Mouse (Mus musculus) forebrain, embryonic 14.5 days (tissue): ENCODE data around the gene Atxn1. TPM values are rescaled to one million over a fixed set of nuclear protein-coding genes. Genes with fewer than 3 reads are reported as not detected.

Experiments
- ATAC-seq: fragments of 200-750 bp; cut with Nextera tagmentation; 2 replicates; pipeline ENCODE4 v1.8.0; 2017; ENCODE audit warnings: mild to moderate bottlenecking, moderate library complexity
- DNase-seq: peaks from one replicate; pipeline ENCODE4 v3.0.0-alpha.2; 2015; ENCODE audit warnings: low spot score
- H3K27ac ChIP-seq: fragments of 300-500 bp; sonication (generic); 2 replicates; pipeline ENCODE4 v1.5.1; 2014; ENCODE audit warnings: low read depth, mild to moderate bottlenecking, control low read depth, low read length, moderate library complexity
- H3K27me3 ChIP-seq: fragments of 300-500 bp; sonication (generic); replicated peaks from 2 replicates; pipeline ENCODE4 v1.6.1; 2014; ENCODE audit warnings: low read length, control low read depth, mixed read lengths; ENCODE audit not compliant: control insufficient read depth, insufficient read depth
- H3K36me3 ChIP-seq: fragments of 300-500 bp; sonication (generic); 2 replicates; pipeline ENCODE4 v1.6.1; 2014; ENCODE audit warnings: low read length, control low read depth; ENCODE audit not compliant: control insufficient read depth, insufficient read depth
- H3K4me1 ChIP-seq: fragments of 300-500 bp; sonication (generic); 2 replicates; pipeline ENCODE4 v1.6.1; 2014; ENCODE audit warnings: antibody characterized with exemption, low read length, control low read depth; ENCODE audit not compliant: control insufficient read depth, insufficient read depth
- H3K4me2 ChIP-seq: fragments of 300-500 bp; sonication (generic); 2 replicates; pipeline ENCODE4 v1.6.1; 2014; ENCODE audit warnings: mild to moderate bottlenecking, control low read depth, low read length
- H3K4me3 ChIP-seq: fragments of 300-500 bp; sonication (generic); 2 replicates; pipeline ENCODE4 v1.5.1; 2014; ENCODE audit warnings: low read depth, low read length, control low read depth
- H3K9ac ChIP-seq: fragments of 300-500 bp; sonication (generic); 2 replicates; pipeline ENCODE4 v1.6.1; 2014; ENCODE audit warnings: mild to moderate bottlenecking, low read length, control low read depth, moderate library complexity
- H3K9me3 ChIP-seq: fragments of 300-500 bp; sonication (generic); replicated peaks from 2 replicates; pipeline ENCODE4 v1.6.1; 2016; ENCODE audit warnings: low read length, control low read depth, mixed read lengths; ENCODE audit not compliant: control insufficient read depth
- WGBS: fragments of 180-500 bp; shearing (Covaris S2); extraction: QIAGEN DNeasy Blood & Tissue Kit; methylation state at CpG from one replicate; pipeline ENCODE4 v1.1.7; 2014; 5-methylcytosine and 5-hydroxymethylcytosine counted together
- polyA plus RNA-seq: library from polyadenylated mRNA; unstranded; fragments of >200 nt; fragmentation: Nextera tagmentation; extraction: Ambion mirVana; gene quantifications from 2 replicates; pipeline ENCODE4 v1.2.1, GENCODE M21; 2014

The Atxn1 gene
- 4.3 and 6.6 TPM in 2 replicates for polyA plus RNA-seq

GRCm38 (mm10) chr13:45964853-45965593, at the start of gene Atxn1:
TSS of gene Atxn1 (minus strand) at chr13:45965008.
- DNase-seq (peak; percentile 94), ATAC-seq (peak; percentile 72)
- peak within 1 kb of the TSS; percentile 81 for H3K4me3 ChIP-seq
- peak within 1 kb of the TSS; percentile 95 for H3K9ac ChIP-seq
- peak within 1 kb of the TSS; percentile 95 for H3K4me2 ChIP-seq
- no peaks in the 10 kb centered on the region for H3K9me3 ChIP-seq
- H3K27ac ChIP-seq, result peak within 1 kb of the TSS; percentile 98
- WGBS, result under 1% methylated on average over 43 of the region's 53 CpGs
- H3K27me3 ChIP-seq, result no peaks in the 10 kb centered on the region
- H3K36me3 ChIP-seq, result no peaks in the 10 kb centered on the region
- H3K4me1 ChIP-seq, result peaks cover 30% of the 10 kb centered on the region

- Histone ChIP-seq H3K4me1 (peaks cover 19% of the 10 kb centered on the region), H3K4me3 (no peak overlapping the region), H3K36me3 (no peaks in the 10 kb centered on the region), H3K9me3 (no peaks in the 10 kb centered on the region), H3K4me2 (no peak overlapping the region), H3K27me3 (no peaks in the 10 kb centered on the region), H3K9ac (no peak overlapping the region), H3K27ac (no peak overlapping the region)
- ATAC-seq (no peak), DNase-seq (no peak)
- WGBS, result 31% methylated on average over 9 of the region's 9 CpGs
Measured at GRCm38 (mm10) chr13:46011232-46011631, 46.4 kb upstream of the Atxn1 start.

GRCm38 (mm10) chr13:46010075-46010474, 45.3 kb upstream of the Atxn1 start:
- no peak for ATAC-seq
- no peak overlapping the region for H3K9ac ChIP-seq
- 78% methylated on average over 12 of the region's 12 CpGs for WGBS

GRCm38 (mm10) chr13:46008831-46009666, 44.2 kb upstream of the Atxn1 start:
- Histone ChIP-seq H3K36me3 (no peaks in the 10 kb centered on the region), H3K4me1 (peaks cover 27% of the 10 kb centered on the region), H3K9me3 (no peaks in the 10 kb centered on the region), H3K4me2 (peak overlapping the region; percentile 52), H3K4me3 (peak overlapping the region; percentile 11; the same call in 1 of the 2 replicates), H3K27ac (peak overlapping the region; percentile 74), H3K27me3 (no peaks in the 10 kb centered on the region), H3K9ac (peak overlapping the region; percentile 49)
- WGBS, result 3% methylated on average over 30 of the region's 30 CpGs
- peak; percentile 26 for ATAC-seq
- peak; percentile 62 for DNase-seq

More at GRCm38 (mm10) chr13:46010075-46010474, 45.3 kb upstream of the Atxn1 start:
- Histone ChIP-seq H3K4me1 (peaks cover 27% of the 10 kb centered on the region), H3K4me3 (no peak overlapping the region), H3K27ac (no peak overlapping the region), H3K36me3 (no peaks in the 10 kb centered on the region), H3K4me2 (no peak overlapping the region), H3K9me3 (no peaks in the 10 kb centered on the region), H3K27me3 (no peaks in the 10 kb centered on the region)
- no peak for DNase-seq

GRCm38 (mm10) chr13:46006211-46007102, 41.6 kb upstream of the Atxn1 start:
- Histone ChIP-seq H3K27me3 (no peaks in the 10 kb centered on the region), H3K9me3 (no peaks in the 10 kb centered on the region), H3K36me3 (no peaks in the 10 kb centered on the region), H3K4me2 (peak overlapping the region; percentile 23; the same call in 1 of the 2 replicates), H3K4me1 (peaks cover 27% of the 10 kb centered on the region), H3K4me3 (no peak overlapping the region), H3K9ac (0 out of 2 replicates have a peak overlapping the region, but pooled peaks have one; percentile 21), H3K27ac (peak overlapping the region; percentile 67)
- WGBS, result 3% methylated on average over 4 of the region's 4 CpGs
- ATAC-seq (peak; percentile 86), DNase-seq (peak; percentile 85)

GRCm38 (mm10) chr13:46005656-46006055, 40.8 kb upstream of the Atxn1 start:
- WGBS, result 66% methylated on average over 7 of the region's 7 CpGs
- Histone ChIP-seq H3K36me3 (no peaks in the 10 kb centered on the region), H3K4me3 (no peak overlapping the region), H3K9ac (0 out of 2 replicates have a peak overlapping the region, but pooled peaks have one; percentile 21), H3K4me1 (peaks cover 27% of the 10 kb centered on the region), H3K27me3 (no peaks in the 10 kb centered on the region), H3K4me2 (no peak overlapping the region; the same call in 1 of the 2 replicates), H3K9me3 (no peaks in the 10 kb centered on the region), H3K27ac (peak overlapping the region; percentile 39; the same call in 1 of the 2 replicates)
- DNase-seq (no peak), ATAC-seq (no peak)

GRCm38 (mm10) chr13:46001356-46001755, 36.5 kb upstream of the Atxn1 start:
- DNase-seq (no peak), ATAC-seq (no peak)
- no peak overlapping the region for H3K4me3 ChIP-seq
- H3K36me3 ChIP-seq, result no peaks in the 10 kb centered on the region
- H3K27ac ChIP-seq, result no peak overlapping the region
- peaks cover 8% of the 10 kb centered on the region for H3K4me1 ChIP-seq
- no peaks in the 10 kb centered on the region for H3K9me3 ChIP-seq
- no peak overlapping the region for H3K4me2 ChIP-seq
- H3K9ac ChIP-seq, result no peak overlapping the region
- WGBS, result 89% methylated on average over 5 of the region's 5 CpGs
- no peaks in the 10 kb centered on the region for H3K27me3 ChIP-seq

GRCm38 (mm10) chr13:45992953-45993352, 28.1 kb upstream of the Atxn1 start:
- Histone ChIP-seq H3K4me3 (no peak overlapping the region), H3K9ac (no peak overlapping the region), H3K9me3 (no peaks in the 10 kb centered on the region), H3K4me1 (no peaks in the 10 kb centered on the region), H3K4me2 (no peak overlapping the region), H3K27me3 (no peaks in the 10 kb centered on the region), H3K36me3 (no peaks in the 10 kb centered on the region), H3K27ac (no peak overlapping the region)
- 90% methylated on average over 9 of the region's 9 CpGs for WGBS
- ATAC-seq, result no peak
- DNase-seq, result no peak
